Mouse (Mus musculus): Measurements from ENCODE around the gene Blcap.

GRCm38 (mm10) chr2:157534163-157534562 lies 36.9 kb downstream of the Blcap start:
- TF ChIP-seq POLR2A (IDR thresholded peaks at IDR 0.05; ENCODE audit: insufficient read depth, low read depth, low read length) = no peak
- TF ChIP-seq EP300 (IDR thresholded peaks at IDR 0.05; ENCODE audit: insufficient read depth, low read depth, low read length) = no peak
